Mouse (Mus musculus) CH12.LX (cell line): ENCODE data around the gene Cdkn2d. TPM values are rescaled to one million over a fixed set of nuclear protein-coding genes. Genes with fewer than 3 reads are reported as not detected.

Experiments used
- DNase-seq: peaks from one replicate; pipeline ENCODE4 v3.0.0-alpha.2; 2013; ENCODE audit errors: extremely low read depth
- H3K27ac ChIP-seq: 2 replicates; pipeline ENCODE4 v1.5.1; 2012; ENCODE audit warnings: low read depth, mild to moderate bottlenecking, control low read depth, moderate library complexity; ENCODE audit not compliant: insufficient read depth
- H3K27me3 ChIP-seq: replicated peaks from 2 replicates; pipeline ENCODE3; 2012; ENCODE audit warnings: inconsistent platforms
- H3K36me3 ChIP-seq, 2 experiments: replicated peaks in 1 of 2; 2 replicates each; pipeline versions ENCODE3 to v1.6.1; 2012; ENCODE audit warnings: inconsistent platforms in 1 of 2, low read length in 1 of 2, mild to moderate bottlenecking in 1 of 2, mixed read lengths in 1 of 2, moderate library complexity in 1 of 2; ENCODE audit not compliant: control insufficient read depth in 1 of 2, insufficient read depth in 1 of 2
- H3K4me1 ChIP-seq, 2 experiments: 2 replicates each; pipeline ENCODE4 v1.6.1; 2012; ENCODE audit warnings: inconsistent platforms in 1 of 2, moderate library complexity in 1 of 2; ENCODE audit not compliant: insufficient read depth in 2 of 2, control insufficient read depth in 1 of 2
- H3K4me2 ChIP-seq: 2 replicates; pipeline ENCODE4 v1.6.1; 2012; ENCODE audit warnings: low read depth, mild to moderate bottlenecking, control low read depth; ENCODE audit not compliant: poor library complexity, insufficient read depth, severe bottlenecking
- H3K4me3 ChIP-seq, 3 experiments: fragments of 150-350 bp in 1 of 3; sonication (generic) in 1 of 3; replicated peaks in 1 of 3; 2 replicates each; pipeline versions ENCODE3 to v1.5.1; 2011 to 2012; ENCODE audit warnings: low read depth in 2 of 3, low read length in 2 of 3, mild to moderate bottlenecking in 2 of 3, moderate library complexity in 2 of 3, control low read depth in 1 of 3, improper control_type of control experiment in 1 of 3, inconsistent platforms in 1 of 3, mixed read lengths in 1 of 3; ENCODE audit not compliant: poor library complexity in 1 of 3
- H3K79me2 ChIP-seq: replicated peaks from 2 replicates; pipeline ENCODE4 v1.6.1; 2012; ENCODE audit warnings: mild to moderate bottlenecking, moderate library complexity; ENCODE audit not compliant: control insufficient read depth, poor library complexity, insufficient read depth, severe bottlenecking; ENCODE audit errors: extremely low read depth
- H3K9ac ChIP-seq: 2 replicates; pipeline ENCODE4 v1.6.1; 2012; ENCODE audit warnings: low read depth, mild to moderate bottlenecking, control low read depth, moderate library complexity; ENCODE audit not compliant: insufficient read depth
- H3K9me3 ChIP-seq: replicated peaks from 2 replicates; pipeline ENCODE3; 2012; ENCODE audit warnings: low read length, inconsistent platforms, mixed read lengths
- CTCF ChIP-seq, 2 experiments: IDR thresholded peaks in 1 of 2; conservative IDR thresholded peaks in 1 of 2; 2 replicates each; pipeline ENCODE4 v1.5.1; 2011 to 2012; ENCODE audit warnings: low read depth in 2 of 2, low read length in 2 of 2, improper control_type of control experiment in 1 of 2, inconsistent platforms in 1 of 2, mild to moderate bottlenecking in 1 of 2, moderate library complexity in 1 of 2
- GABPA ChIP-seq: IDR thresholded peaks from 2 replicates; pipeline ENCODE4 v1.6.1; 2012; ENCODE audit warnings: low read depth, low read length, improper control_type of control experiment, inconsistent platforms; ENCODE audit not compliant: insufficient replicate concordance
- HCFC1 ChIP-seq: IDR thresholded peaks from 2 replicates; pipeline ENCODE4 v1.6.1; 2012; ENCODE audit warnings: low read depth, mild to moderate bottlenecking, inconsistent platforms, low read length, improper control_type of control experiment
- JUND ChIP-seq: conservative IDR thresholded peaks from 2 replicates; pipeline ENCODE4 v1.6.1; 2011; ENCODE audit warnings: low read depth, low read length, improper control_type of control experiment
- KAT2A ChIP-seq: IDR thresholded peaks from 2 replicates; pipeline ENCODE4 v1.6.1; 2012; ENCODE audit warnings: low read length, improper control_type of control experiment, inconsistent platforms; ENCODE audit not compliant: insufficient replicate concordance
- MAZ ChIP-seq: IDR thresholded peaks from 2 replicates; pipeline ENCODE4 v1.6.1; 2012; ENCODE audit warnings: low read depth, mild to moderate bottlenecking, inconsistent platforms, low read length, improper control_type of control experiment, moderate library complexity
- MEF2A ChIP-seq: IDR thresholded peaks from 2 replicates; pipeline ENCODE4 v1.6.1; 2014; ENCODE audit warnings: low read depth, mild to moderate bottlenecking, inconsistent platforms, low read length, improper control_type of control experiment, borderline replicate concordance
- MXI1 ChIP-seq: IDR thresholded peaks from 2 replicates; pipeline ENCODE4 v1.6.1; 2011; ENCODE audit warnings: mild to moderate bottlenecking, low read depth, low read length, improper control_type of control experiment
- NELFE ChIP-seq: IDR thresholded peaks from 2 replicates; pipeline ENCODE4 v1.6.1; 2011; ENCODE audit warnings: low read depth, low read length, improper control_type of control experiment
- NRF1 ChIP-seq: IDR thresholded peaks from 2 replicates; pipeline ENCODE4 v1.6.1; 2014; ENCODE audit warnings: low read depth, mild to moderate bottlenecking, inconsistent platforms, low read length, improper control_type of control experiment, moderate library complexity
- POLR2A ChIP-seq: IDR thresholded peaks from 2 replicates; pipeline ENCODE4 v1.6.1; 2011; ENCODE audit warnings: low read depth, mild to moderate bottlenecking, improper control_type of control experiment, low read length
- POLR2AphosphoS2 ChIP-seq: IDR thresholded peaks from 2 replicates; pipeline ENCODE4 v1.6.1; 2011; ENCODE audit warnings: low read depth, low read length, improper control_type of control experiment
- RAD21 ChIP-seq: IDR thresholded peaks from 2 replicates; pipeline ENCODE4 v1.6.1; 2011; ENCODE audit warnings: low read depth, mild to moderate bottlenecking, low read length, improper control_type of control experiment, moderate library complexity
- SIN3A ChIP-seq: IDR thresholded peaks from 2 replicates; pipeline ENCODE4 v1.6.1; 2012; ENCODE audit warnings: low read length, improper control_type of control experiment, inconsistent platforms
- TBP ChIP-seq: conservative IDR thresholded peaks from 2 replicates; pipeline ENCODE4 v1.6.1; 2011; ENCODE audit warnings: low read depth, low read length, improper control_type of control experiment
- ZC3H11A ChIP-seq: IDR thresholded peaks from 2 replicates; pipeline ENCODE4 v1.6.1; 2012; ENCODE audit warnings: low read depth, mild to moderate bottlenecking, inconsistent platforms, low read length, improper control_type of control experiment
- ZKSCAN1 ChIP-seq: IDR thresholded peaks from 2 replicates; pipeline ENCODE4 v1.6.1; 2012; ENCODE audit warnings: low read depth, inconsistent platforms, low read length, improper control_type of control experiment, borderline replicate concordance
- ZMIZ1 ChIP-seq: IDR thresholded peaks from 2 replicates; pipeline ENCODE4 v1.6.1; 2012; ENCODE audit warnings: low read depth, mild to moderate bottlenecking, inconsistent platforms, low read length, improper control_type of control experiment
- dilution Hi-C: fragments of 300-500 bp; cut with MboI; formaldehyde crosslinking; loops from 2 replicates; pipeline ENCODE4 v1.14.3; 2020; ENCODE audit warnings: low sequenced_read_pairs; ENCODE audit not compliant: extremely low pct_unique_long_range_greater_than_20kb, extremely low pct_ligation_motif_present
- in situ Hi-C: fragments of 300-500 bp; cut with MboI; formaldehyde crosslinking; loops from 3 replicates; pipeline ENCODE4 v1.14.3; 2019; ENCODE audit warnings: low sequenced_read_pairs, low pct_ligation_motif_present, low pct_unique_long_range_greater_than_20kb, mixed read lengths
- polyA plus RNA-seq: library from polyadenylated mRNA; unstranded; fragments of >175 nt; gene quantifications from 2 replicates; pipeline ENCODE4 v1.2.1, GENCODE M21; 2012; ENCODE audit warnings: low read depth; ENCODE audit not compliant: insufficient read length
- total RNA-seq, 2 experiments: library from RNA; depleted of rRNA; stranded (reverse); fragments of 300-350 nt in 1 of 2; fragments of >200 nt in 1 of 2; gene quantifications; 2 replicates each; pipeline ENCODE4 v1.2.3; 2012 to 2014

The Cdkn2d gene
- total and polyA plus RNA-seq, 3 experiments, result 2.9 to 12.6 (median 7.1) TPM

GRCm38 (mm10) chr9:21274336-21274735 lies 16.9 kb downstream of the Cdkn2d start:
- TF ChIP-seq GABPA, result no peak
- TF ChIP-seq CTCF (conservative IDR thresholded peaks at IDR 0.05 in 1 of 2, IDR thresholded peaks at IDR 0.05 in 1 of 2; ENCODE audit: low read depth in 2 of 2, low read length in 2 of 2), result no peak
- TF ChIP-seq ZMIZ1, result no peak
- TF ChIP-seq POLR2AphosphoS2, result 0 out of 2 replicates have a peak, but pooled peaks have one; percentile 5
- TF ChIP-seq HCFC1, result no peak
- no peak for DNase-seq
- in situ Hi-C loops (no loop called here), dilution Hi-C loops (no loop called here)
- Histone ChIP-seq H3K4me2 (no peak overlapping the region), H3K27ac (no peak overlapping the region), H3K4me1 (no peaks in the 10 kb centered on the region), H3K9me3 (no peaks in the 10 kb centered on the region), H3K36me3 (peaks cover 90 to 97% of the 10 kb centered on the region in 2 experiments), H3K27me3 (no peaks in the 10 kb centered on the region), H3K79me2 (0 out of 2 replicates have a peak, but pooled peaks cover 3% of the 10 kb centered on the region), H3K9ac (no peak overlapping the region), H3K4me3 (no peak overlapping the region)

DNA sequence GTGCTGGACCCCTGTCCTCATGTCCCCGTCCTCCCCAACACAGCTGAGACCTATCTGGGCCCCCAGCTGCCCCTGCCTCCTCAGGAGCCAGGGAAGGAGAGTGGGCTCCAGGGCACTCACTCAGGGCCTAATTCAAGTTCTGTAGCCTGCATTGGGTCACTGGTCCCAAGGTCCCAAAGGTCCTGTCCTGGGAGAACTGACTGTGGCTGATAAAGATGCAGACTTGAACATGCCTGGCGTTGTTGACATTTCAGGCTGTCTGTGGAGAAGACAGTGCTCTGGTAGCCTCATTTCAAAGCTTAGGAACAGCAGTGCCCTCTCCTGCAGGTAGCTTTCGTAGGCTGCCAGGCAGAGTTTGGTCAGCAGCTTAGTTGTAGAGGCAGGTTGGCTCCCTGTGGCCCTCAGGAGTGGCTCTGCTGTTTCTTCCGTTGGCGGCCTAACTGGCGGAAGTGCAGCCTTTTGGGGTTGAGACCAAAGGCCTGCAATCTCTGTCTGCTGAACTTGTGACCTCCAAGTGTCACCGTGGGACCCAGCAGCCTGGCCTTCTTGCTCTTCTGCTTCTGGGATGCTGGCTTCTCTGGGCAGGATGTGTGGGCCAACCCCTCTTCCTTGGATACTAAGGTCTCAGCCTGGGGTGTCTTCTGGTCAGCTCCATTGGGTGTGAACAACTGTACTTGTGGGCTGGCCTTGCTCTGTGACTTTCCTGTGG lies 17.5 kb downstream of the Cdkn2d start:
- peaks cover 87 to 97% of the 10 kb centered on the region in 2 experiments for H3K36me3 ChIP-seq
- dilution Hi-C loops, result no loop called here
- no peak overlapping the region for H3K4me3 ChIP-seq
- 0 out of 2 replicates have a peak, but pooled peaks have one; percentile 15 for TF ChIP-seq POLR2AphosphoS2
- TF ChIP-seq ZKSCAN1, result no peak
- TF ChIP-seq JUND, result no peak
- TF ChIP-seq TBP, result no peak
- no peak for TF ChIP-seq NELFE
- TF ChIP-seq NRF1, result no peak
- no peak for TF ChIP-seq RAD21
- TF ChIP-seq SIN3A, result no peak
- TF ChIP-seq MEF2A, result no peak
- no peak for TF ChIP-seq ZC3H11A
- no peak for TF ChIP-seq MAZ
- TF ChIP-seq ZMIZ1, result peak; percentile 45; the same call in 1 of the 2 replicates
- TF ChIP-seq MXI1, result no peak
- TF ChIP-seq POLR2A, result no peak; the same call in 1 of the 2 replicates
- TF ChIP-seq KAT2A, result no peak
- in situ Hi-C loops, result no loop called here
- DNase-seq, result no peak
- H3K4me2 ChIP-seq, result no peak overlapping the region
- H3K9ac ChIP-seq, result no peak overlapping the region
- H3K4me1 ChIP-seq, result no peaks in the 10 kb centered on the region
- H3K79me2 ChIP-seq, result 0 out of 2 replicates have a peak, but pooled peaks cover 3% of the 10 kb centered on the region
- H3K27me3 ChIP-seq, result no peaks in the 10 kb centered on the region
- no peaks in the 10 kb centered on the region for H3K9me3 ChIP-seq
- no peak overlapping the region for H3K27ac ChIP-seq
